Mouse (Mus musculus) spleen, adult 2 months (tissue): ENCODE data around the gene Mul1.

Source experiments
- CTCF ChIP-seq: fragments of 200-500 bp; IDR thresholded peaks from 2 replicates; pipeline ENCODE4 v1.5.1; 2011; ENCODE audit warnings: mild to moderate bottlenecking, inconsistent platforms; ENCODE audit not compliant: insufficient read depth, insufficient read length, insufficient replicate concordance; ENCODE audit errors: extremely low read depth
- POLR2A ChIP-seq: fragments of 200-500 bp; IDR thresholded peaks from 2 replicates; pipeline ENCODE4 v1.6.1; 2011; ENCODE audit warnings: low read depth, low read length, inconsistent platforms

DNA sequence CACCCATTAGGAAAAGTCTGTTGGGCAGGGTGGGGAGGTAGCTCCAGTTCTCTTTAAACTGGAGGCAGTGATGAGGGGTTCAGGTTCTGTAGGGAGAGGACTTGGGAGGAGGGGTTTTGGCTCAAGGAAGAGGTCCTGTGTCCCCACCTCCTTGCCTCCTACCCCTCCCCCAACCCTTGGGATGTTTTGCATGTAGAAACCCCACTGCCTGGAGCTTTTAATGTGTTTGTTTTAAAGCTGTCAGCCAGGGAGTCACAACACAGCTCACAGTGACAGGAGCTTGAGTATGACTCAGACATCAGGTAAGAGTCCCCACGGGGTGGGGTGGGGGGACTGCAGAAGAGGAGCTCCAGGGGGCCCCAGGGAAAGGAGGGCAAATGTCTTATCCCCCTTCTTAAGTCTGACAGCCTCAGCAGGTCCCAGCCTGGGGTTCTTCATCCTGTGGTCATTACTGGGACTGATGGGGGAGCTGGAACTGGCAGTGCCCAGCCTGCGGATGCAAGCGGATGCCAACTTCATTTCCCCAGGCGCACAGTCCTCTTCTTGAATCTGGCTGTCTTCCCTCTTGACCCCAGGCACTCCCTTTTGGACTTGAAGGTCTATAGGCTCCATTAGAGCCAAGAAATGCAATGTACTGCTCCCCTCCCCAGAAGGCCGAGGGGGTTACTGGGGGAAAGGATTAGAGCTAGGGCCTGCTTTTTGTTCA, 24.4 kb downstream of the Mul1 start:
- no peak for TF ChIP-seq CTCF
- TF ChIP-seq POLR2A, result no peak
